Mouse (Mus musculus) frontal cortex, postnatal 36 days (tissue): Measurements from ENCODE around the gene Ropn1l.

Source experiments
- DNase-seq, 2 experiments: peaks; one replicate each; pipeline ENCODE4 v3.0.0; 2022; ENCODE audit warnings: low spot score in 2 of 2

Ropn1l gene

DNA sequence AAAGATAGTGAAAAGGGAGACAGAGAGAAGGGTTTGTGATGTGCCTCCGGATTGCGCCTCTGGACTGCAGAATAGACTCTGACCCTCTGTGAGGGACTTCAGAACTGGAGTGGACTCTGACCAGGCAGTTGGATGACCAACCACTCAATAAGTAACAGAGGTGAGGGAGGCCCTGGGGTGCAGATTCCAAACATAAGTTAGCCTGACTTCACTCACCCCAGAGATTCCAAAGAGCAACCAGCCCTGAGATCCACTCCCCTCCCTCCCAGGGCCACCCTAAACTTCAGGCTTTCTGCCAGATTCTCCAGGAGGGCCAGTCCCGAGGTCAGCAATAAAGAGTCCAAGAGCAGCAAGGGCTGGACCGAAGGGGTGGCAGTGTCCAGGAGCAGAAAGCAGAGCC is 46.0 kb downstream of the Ropn1l start:
- DNase-seq, result no peak

DNA sequence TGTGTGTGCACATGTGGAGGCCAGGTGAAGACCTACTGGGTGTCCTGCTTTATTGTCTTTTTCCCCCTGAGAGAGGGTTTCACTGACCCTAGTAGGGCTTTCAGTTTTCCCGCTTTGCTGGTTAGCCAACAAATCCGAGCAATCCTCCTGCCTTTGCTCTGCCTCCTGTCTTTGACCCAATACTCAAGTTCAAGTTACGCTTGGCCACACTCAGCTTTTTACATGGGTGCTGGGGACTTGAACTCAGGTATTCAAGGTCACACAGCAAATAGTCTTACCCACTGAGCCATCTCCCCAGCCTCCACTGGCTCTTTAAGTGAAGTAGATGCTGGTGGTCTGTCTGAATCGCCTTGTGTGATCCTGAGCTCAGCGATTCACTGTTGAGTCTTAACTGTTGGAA is 46.7 kb downstream of the Ropn1l start:
- DNase-seq, result no peak

DNA sequence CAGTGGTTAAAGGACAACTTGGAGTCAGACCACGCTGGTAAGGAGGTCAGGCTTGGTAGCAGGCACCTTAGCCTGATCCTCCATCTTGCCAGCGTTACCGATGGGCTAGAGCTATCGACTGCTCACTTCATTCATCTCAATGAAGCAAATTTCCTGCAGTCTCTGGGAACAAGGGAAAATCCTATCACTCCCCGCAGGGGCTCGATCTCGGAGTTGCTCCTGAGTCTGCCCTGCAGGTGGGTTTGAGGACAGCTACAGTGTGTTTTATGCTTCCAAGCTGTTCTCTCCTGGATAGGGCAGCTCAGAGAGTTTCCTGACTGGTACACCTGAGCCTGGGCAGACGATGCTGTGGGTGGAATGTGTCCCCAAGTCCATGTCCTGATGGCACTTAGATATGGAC is 49.2 kb downstream of the Ropn1l start:
- no peak for DNase-seq

DNA sequence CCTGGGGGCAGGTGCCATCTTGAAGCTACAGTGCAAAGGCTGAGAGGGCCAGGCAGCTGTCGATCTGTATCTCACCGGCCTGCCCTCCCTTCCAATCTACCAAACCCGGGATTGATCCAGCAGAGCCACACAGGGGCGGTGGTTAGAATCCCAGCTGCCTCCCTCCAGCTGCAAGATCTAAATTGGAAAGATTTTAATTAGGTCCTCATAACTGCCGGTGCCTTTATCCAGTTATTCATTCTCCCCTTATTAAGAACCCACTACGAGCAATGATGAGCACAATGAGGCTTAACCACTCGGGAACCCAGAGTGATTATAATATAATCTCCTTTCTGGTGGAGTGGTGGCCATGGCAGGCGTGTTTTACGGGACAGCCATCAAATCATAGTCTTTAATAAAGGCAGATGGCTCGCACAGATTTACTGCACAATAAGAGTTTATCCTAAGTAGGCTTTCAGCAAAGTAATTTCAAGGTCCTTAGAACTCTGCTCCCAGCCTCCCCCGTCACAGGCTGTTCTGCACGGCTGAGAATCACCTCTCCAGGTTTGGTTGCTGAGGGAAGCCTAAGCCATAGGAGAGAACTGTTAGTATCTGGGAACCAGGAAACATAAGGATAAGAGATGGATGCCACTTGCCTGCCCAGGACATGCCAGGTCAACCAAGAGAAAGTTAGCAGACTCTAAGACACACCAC is 51.2 kb downstream of the Ropn1l start:
- no peak for DNase-seq

DNA sequence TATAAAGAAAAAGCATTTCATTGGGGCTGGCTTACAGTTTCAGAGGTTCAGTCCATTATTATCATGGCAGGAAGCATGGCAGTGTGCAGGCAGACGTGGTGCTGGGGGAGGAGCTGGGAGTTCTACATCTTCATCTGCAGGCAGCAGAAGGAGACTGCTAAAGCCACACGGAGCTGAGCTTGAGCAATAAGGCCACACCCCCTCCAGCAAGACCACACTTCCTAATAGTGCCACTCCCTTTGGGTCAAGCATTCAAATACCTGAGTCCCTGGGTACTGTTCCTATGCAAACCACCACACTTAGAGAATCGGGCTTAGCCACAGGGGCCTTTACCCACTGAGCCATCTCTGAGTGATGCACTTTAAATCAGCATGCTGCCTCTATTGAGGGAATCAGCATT is 52.6 kb downstream of the Ropn1l start:
- no peak for DNase-seq

DNA sequence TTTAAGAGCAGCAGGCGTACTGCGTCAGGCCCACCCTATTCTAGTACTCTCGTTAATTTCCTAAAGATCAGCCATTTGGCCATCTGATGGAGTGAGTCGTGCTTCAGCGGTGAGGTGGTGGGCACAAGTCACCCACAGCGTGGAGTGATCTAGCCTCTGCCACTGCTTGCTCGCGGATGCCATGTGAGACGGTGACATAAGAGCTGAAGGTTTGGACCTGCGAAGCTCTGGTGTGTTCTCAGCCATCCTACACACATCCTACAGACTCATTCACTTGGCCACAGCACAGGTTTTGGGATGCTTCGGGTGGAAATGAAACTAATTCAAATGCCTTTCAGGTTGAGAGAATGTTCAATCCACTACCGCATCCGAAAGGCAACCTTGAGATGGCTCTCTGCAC is 54.8 kb downstream of the Ropn1l start:
- peak; percentile 68 to 77 for DNase-seq

DNA sequence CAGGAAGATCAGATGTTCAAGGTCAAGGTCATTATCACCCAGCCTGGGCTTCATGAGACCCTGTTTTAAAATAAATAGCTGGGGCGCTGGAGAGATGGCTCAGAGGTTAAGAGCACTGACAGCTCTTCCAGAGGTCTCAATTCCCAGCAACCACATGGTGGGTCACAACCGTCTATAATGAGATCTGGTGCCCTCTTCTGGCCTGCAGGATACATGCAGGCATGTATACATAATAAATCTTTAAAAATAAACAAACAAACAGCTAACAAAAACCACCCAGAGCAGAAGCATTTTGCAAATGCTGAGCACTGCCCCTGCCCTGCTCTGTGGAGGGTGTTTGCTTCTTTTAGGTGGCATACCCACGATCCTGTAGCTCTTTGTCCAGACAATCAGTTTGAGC is 56.2 kb downstream of the Ropn1l start:
- DNase-seq, result no peak

DNA sequence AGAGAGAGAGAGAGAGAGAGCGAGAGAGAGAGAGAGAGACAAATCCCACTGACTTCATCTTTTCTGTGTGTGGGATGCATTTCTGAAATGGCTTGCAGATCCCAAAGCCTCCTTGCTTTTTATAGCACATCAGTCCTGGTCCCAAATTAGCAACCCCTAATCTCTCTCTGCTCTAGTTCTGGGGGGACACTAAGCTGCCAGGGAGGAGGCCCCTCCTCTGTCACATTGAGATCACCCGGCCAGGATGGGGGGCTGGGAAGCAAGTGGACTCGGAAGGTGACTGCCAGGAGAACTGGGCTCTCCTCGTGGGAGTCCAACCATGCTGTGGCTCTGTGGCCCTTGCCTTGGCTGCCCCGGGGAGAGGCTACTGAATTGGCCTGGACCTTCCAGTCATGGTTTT is 56.8 kb downstream of the Ropn1l start:
- peak; percentile 42 to 61 for DNase-seq

DNA sequence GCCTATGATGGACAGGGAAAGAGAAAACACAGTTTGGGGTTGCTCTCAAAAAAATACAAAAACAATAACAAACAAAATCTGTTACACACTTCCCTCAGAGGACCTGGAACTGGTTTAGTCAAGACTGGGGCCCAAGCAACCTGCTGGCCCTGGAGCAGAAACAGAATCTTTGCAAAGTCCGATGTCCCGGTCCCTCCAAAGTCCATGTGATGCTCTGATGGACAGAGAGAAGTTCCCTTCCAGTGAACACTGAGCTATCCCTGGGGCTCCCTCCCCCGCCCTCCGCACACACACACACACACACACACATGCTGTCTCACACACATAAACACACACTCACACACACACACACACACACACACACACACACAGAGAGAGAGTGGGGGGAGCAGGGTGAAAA is 57.6 kb downstream of the Ropn1l start:
- DNase-seq, result no peak

DNA sequence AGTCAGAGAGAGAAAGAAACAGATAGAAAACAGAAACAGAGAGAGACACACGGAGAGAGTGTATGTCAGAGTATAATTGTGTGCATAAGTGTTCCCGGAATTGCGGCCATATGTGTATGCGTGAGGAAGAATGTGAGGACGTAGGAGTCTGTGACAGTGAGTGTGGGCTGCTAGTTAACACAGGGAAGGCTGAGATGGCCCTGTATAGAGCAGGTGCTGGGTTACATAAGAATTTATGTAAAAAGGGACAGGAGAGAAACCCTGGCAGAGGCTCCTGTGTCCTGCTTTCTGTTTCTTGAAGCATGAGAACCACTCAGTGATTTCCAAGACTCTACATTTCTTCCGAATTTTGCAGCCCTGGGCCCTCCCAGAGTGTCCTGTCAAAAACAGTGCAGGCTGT is 60.1 kb downstream of the Ropn1l start:
- peak; percentile 54 to 86 for DNase-seq

DNA sequence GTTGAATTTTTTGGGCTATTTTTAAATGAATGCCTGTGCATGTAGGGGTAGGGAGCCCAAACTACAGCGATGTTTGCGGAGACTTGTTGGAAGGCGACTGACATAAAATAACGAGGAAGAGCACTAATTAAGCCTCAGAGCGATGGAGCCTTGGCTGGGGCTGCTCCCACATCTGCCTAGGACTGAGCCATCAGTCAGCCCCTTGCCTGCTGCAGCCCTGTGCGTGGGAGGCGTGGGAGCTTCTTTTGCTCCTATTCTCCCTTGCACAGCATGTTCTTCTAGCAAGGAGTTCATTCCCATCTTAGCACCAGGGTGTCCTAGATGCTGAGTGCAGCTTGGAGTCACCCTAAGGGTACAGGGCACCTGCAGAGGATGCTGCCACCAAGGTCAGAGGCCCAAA is 60.8 kb downstream of the Ropn1l start:
- DNase-seq, result peak; percentile 72 to 75

DNA sequence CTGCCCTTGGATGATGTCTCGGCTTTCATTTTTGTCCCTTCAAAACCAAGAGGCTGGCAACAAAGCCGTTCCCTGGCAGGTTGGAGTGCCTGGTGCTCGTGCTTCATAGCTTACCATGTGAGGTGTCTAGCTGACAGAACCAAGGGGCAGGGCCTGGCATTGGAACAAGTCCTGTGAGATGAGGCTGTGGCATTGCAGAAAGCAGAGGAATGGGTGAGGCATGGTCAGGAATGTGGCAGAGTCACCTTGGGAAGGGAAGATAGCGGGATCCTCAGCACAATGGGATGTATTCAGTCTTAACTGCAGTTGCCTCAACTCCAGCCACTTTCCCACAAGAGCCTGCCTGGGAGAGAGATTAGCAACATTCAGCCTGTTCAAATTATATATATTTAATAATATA is 61.4 kb downstream of the Ropn1l start:
- no peak for DNase-seq
